ENCODE assay signal across 35 mouse cellular contexts in genomic region chr9:45769596-45769995, GRCm38 (mm10).
"Had no signal": no experiment of that assay in that cellular context is flagged by ENCODE, and none has a peak within 500 bp of the region (broad histone marks: within the 10 kb centered on the region; RNA-seq: fewer than 3 reads in every experiment).

No protein-coding gene starts in this region.

- H3K4me2 ChIP-seq: heart, embryonic 11.5 days; heart, embryonic 12.5 days; heart, embryonic 13.5 days; heart, embryonic 15.5 days; hindbrain, embryonic 12.5 days; hindbrain, embryonic 13.5 days; hindbrain, embryonic 14.5 days; hindbrain, embryonic 15.5 days; intestine, embryonic 15.5 days; kidney, embryonic 15.5 days had no signal

- H3K27me3 ChIP-seq: heart, embryonic 12.5 days; heart, embryonic 13.5 days; heart, embryonic 15.5 days; hindbrain, embryonic 12.5 days; hindbrain, embryonic 13.5 days; hindbrain, embryonic 15.5 days; intestine, embryonic 15.5 days; kidney, embryonic 15.5 days had no signal

- ATAC-seq: hindbrain, embryonic 16.5 days; hindbrain, postnatal 0 days; inflammation-experienced regulatory T-cells, adult 6 months; intestine, embryonic 15.5 days; intestine, embryonic 16.5 days; intestine, postnatal 0 days had no signal

- H3K27ac ChIP-seq: heart, embryonic 10.5 days; heart, embryonic 13.5 days; heart, embryonic 15.5 days; hindbrain, embryonic 10.5 days; hindbrain, embryonic 12.5 days; hindbrain, embryonic 13.5 days; hindbrain, embryonic 14.5 days; hindbrain, embryonic 15.5 days; hindbrain, postnatal 0 days; intestine, embryonic 15.5 days; kidney, postnatal 0 days; layer of hippocampus, adult 2 months had no signal

- DNase-seq: heart, postnatal 10 days; heart, postnatal 14 days; heart, postnatal 36 days; heart, postnatal 4 days; kidney, adult 11 months; kidney, adult 18-20 months; kidney, adult 2 months; kidney, adult 8-10 months; kidney, adult 9 months; kidney, postnatal 10 days; kidney, postnatal 14 days; kidney, postnatal 25 days; kidney, postnatal 36 days; kidney, postnatal 4 days; layer of hippocampus, adult 9-11 months; layer of hippocampus, postnatal 36 days had no signal

- H3K9me3 ChIP-seq: heart, embryonic 10.5 days; heart, embryonic 12.5 days; heart, embryonic 13.5 days; heart, embryonic 15.5 days; hindbrain, embryonic 10.5 days; hindbrain, embryonic 12.5 days; hindbrain, embryonic 13.5 days; hindbrain, embryonic 15.5 days; intestine, embryonic 15.5 days; kidney, embryonic 15.5 days had no signal

- H3K4me1 ChIP-seq: heart, embryonic 10.5 days; heart, embryonic 12.5 days; heart, embryonic 15.5 days; hindbrain, embryonic 12.5 days; intestine, embryonic 15.5 days had no signal

- H3K9ac ChIP-seq: heart, embryonic 12.5 days; heart, embryonic 13.5 days; heart, embryonic 15.5 days; hindbrain, embryonic 12.5 days; hindbrain, embryonic 13.5 days; hindbrain, embryonic 14.5 days; hindbrain, embryonic 15.5 days; intestine, embryonic 15.5 days; kidney, embryonic 15.5 days had no signal

- H3K4me3 ChIP-seq: heart, embryonic 10.5 days; heart, embryonic 12.5 days; heart, embryonic 13.5 days; heart, embryonic 15.5 days; hindbrain, embryonic 10.5 days; hindbrain, embryonic 12.5 days; hindbrain, embryonic 13.5 days; hindbrain, embryonic 15.5 days; intestine, embryonic 15.5 days; kidney, embryonic 15.5 days; layer of hippocampus, adult 2 months had no signal
